Mouse (Mus musculus) adrenal gland, adult 2 months (tissue): ENCODE data around the gene Mpdu1. TPM values are rescaled to one million over a fixed set of nuclear protein-coding genes. Genes with fewer than 3 reads are reported as not detected.
"Not testable (repeated sequence)": the region's sequence is repeated elsewhere in the genome, so short reads cannot be mapped to it uniquely, and the experiment has no call there.

Experiments used
- DNase-seq: peaks from one replicate; pipeline ENCODE4 v3.0.0; 2021
- long read RNA-seq: library from polyadenylated mRNA; stranded (forward); transcript quantifications from one replicate; pipeline ENCODE4 v2.0.0, GENCODE M21; 2021
- polyA plus RNA-seq: library from polyadenylated mRNA; depleted of rRNA; stranded (reverse); fragments of >200 nt; gene quantifications from 2 replicates; pipeline ENCODE4 v1.2.3, GENCODE M21; 2012; rRNA removed
- total RNA-seq, 2 experiments: library from RNA; stranded (reverse); gene quantifications; 2 replicates each; pipeline ENCODE4 v1.2.3; 2021

Gene Mpdu1
- total RNA-seq (100 to 1,000 TPM; 109 to 127 TPM), polyA plus RNA-seq (179 and 196 TPM in 2 replicates)
- long read RNA-seq, transcript Mpdu1-207 (7 exons, 971 nt) = minor isoform, 5 of 89 reads
- long read RNA-seq, transcript Mpdu1-201 (7 exons, 1,321 nt) = major isoform, 73 of 89 reads
- long read RNA-seq, partial matches to known transcripts = 0 of 89 reads
- long read RNA-seq, other reads (novel, unspliced or antisense) = 8 of 89 reads

- peak; percentile 96 for DNase-seq
Measured at GRCm38 (mm10) chr11:69662213-69662966, at the start of gene Mpdu1. Gene Mpdu1 (minus strand): TSS chr11:69662642.

GRCm38 (mm10) chr11:69711082-69711481, 48.6 kb upstream of the Mpdu1 start:
- no peak for DNase-seq

GRCm38 (mm10) chr11:69710470-69710869, 48.0 kb upstream of the Mpdu1 start:
- no peak for DNase-seq

- DNase-seq = no peak
Measured at GRCm38 (mm10) chr11:69709554-69710446, 47.4 kb upstream of the Mpdu1 start.

GRCm38 (mm10) chr11:69708614-69709265, 46.3 kb upstream of the Mpdu1 start:
- no peak for DNase-seq

- no peak for DNase-seq
Measured at GRCm38 (mm10) chr11:69707873-69708381, 45.5 kb upstream of the Mpdu1 start.

- no peak for DNase-seq
Measured at GRCm38 (mm10) chr11:69707480-69707847, 45.0 kb upstream of the Mpdu1 start.

DNA sequence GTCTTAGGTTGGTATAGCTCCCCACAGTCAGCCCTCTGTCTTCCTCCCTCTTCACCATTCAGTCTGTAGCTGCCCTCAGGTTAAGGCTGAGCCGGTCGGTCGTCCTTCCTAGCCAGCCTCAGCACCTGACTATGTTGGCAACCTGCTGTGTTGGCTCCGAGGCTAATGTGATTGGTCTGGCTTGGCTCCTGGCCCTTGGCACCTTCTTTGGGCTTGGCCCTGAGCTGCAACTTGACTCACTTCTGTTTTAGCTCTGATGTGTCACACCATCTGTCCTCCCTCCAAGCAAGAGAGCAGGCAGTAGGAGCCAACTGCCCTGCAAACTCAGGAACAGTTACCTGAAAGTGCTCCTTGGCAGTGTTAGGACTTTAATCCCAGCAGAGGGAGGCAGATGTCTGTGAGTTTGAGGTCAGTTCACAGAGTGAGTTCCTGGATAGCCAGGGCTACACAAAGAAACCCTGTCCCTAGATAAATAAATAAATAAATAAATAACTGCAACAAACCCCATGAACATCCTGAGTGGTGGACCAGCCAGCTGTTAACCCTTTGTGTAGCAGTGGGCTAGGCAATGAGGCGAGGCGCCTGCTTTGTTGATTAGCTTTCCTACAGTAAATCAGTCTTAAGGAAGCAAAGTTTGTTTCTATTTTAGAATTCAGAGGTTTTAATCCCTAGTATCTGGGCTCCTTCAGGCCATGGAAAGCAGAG, 44.5 kb upstream of the Mpdu1 start:
- DNase-seq = peak; percentile 93

GRCm38 (mm10) chr11:69704613-69705010, 42.2 kb upstream of the Mpdu1 start:
- no peak for DNase-seq

DNA sequence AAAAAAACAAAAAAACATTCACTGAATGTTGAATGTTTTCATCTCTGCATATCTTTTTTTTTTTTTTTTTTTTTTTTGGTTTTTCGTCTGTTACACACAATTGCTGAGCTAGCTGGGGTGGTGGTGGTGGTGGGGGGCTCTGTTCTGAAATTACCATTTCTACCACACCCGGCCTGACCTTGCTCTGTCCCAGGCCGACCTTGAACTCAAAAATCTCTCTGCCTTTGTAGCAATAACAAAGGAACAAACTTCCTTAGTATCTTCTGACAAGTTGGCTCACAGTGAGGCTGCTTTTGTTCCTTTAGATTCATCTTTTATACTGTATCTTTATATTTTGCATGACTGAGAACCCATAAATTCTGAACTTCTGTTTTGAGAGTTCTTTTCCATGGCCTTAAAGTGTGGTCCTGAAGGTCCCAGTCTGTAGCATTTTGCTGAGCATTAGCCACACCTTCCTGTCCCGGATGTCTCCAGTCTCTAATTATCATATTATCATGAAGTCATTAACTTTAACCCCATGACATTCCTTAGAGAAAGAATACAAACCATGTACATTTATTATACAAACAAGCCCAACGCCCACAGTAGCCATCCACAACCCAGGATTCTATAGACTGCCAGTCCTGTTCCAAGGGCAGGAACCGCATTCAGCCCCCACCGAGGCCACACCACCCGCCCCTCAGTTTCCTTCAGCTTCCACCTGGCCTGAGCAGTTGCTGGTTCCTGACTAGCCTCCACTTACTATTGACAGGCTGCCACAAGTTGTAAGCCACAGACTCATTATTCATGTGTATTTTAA, 41.6 kb upstream of the Mpdu1 start:
- no peak for DNase-seq

GRCm38 (mm10) chr11:69703381-69703780, 40.9 kb upstream of the Mpdu1 start:
- DNase-seq = not testable (repeated sequence)

DNA sequence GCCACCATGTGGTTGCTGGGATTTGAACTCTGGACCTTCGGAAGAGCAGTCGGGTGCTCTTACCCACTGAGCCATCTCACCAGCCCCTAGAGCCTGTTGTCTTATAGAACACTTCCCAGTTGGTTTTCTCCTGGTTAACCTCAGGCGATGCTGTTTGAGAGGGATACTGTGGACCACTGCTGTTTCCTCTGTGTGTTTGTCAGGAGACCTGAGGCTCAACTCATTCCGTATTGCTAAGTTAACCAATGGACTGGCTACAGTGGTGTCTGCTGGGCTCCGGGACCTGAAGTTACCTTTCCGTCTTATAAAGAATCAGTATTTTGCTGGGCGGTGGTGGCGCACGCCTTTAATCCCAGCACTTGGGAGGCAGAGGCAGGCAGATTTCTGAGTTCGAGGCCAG, 40.4 kb upstream of the Mpdu1 start:
- DNase-seq = not testable (repeated sequence)

GRCm38 (mm10) chr11:69699595-69699994, 37.2 kb upstream of the Mpdu1 start:
- peak; percentile 39 for DNase-seq

GRCm38 (mm10) chr11:69698574-69698973, 36.1 kb upstream of the Mpdu1 start:
- no peak for DNase-seq

- DNase-seq = no peak
Measured at GRCm38 (mm10) chr11:69697396-69697795, 35.0 kb upstream of the Mpdu1 start.

- peak; percentile 89 for DNase-seq
Measured at GRCm38 (mm10) chr11:69695361-69696181, 33.1 kb upstream of the Mpdu1 start, which contains the start of the genes Tnfsf12 and Tnfsfm13. Gene Tnfsf12 (minus strand): TSS chr11:69695849. Gene Tnfsfm13 (minus strand): TSS chr11:69696098.

GRCm38 (mm10) chr11:69695046-69695360, 32.6 kb upstream of the Mpdu1 start:
- no peak for DNase-seq

GRCm38 (mm10) chr11:69693421-69693965, 31.1 kb upstream of the Mpdu1 start:
- no peak for DNase-seq

DNA sequence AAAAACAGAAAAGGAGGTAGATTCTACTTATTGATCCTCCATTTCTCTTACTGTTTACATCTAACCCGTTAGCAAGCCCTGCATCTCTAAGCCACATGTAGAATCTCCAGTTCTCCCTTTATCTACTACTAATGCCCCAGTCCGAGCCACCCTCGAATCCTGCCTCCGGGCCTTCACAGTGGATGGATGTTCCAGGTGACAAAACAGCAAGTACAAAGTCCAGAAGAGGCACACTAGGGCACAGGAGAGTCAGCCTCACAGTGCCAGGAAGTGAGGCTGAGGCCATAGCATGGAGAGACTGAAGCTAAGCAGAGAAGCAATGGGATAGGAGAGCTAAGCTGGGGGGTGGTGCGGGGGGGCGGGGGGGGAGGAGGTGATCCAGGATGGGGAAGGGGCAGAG, 30.4 kb upstream of the Mpdu1 start:
- DNase-seq = no peak
